Mouse (Mus musculus): Measurements from ENCODE around the gene Zscan2.

GRCm38 (mm10) chr7:80917916-80918465 lies 57.3 kb downstream of the Zscan2 start:
- no peak for TF ChIP-seq IRF4 (IDR thresholded peaks at IDR 0.05; ENCODE audit: low read depth, low read length)
- no peak for TF ChIP-seq POLR2A (IDR thresholded peaks at IDR 0.05; ENCODE audit: low read depth, low read length)
- no peak for TF ChIP-seq KAT2A (IDR thresholded peaks at IDR 0.05; ENCODE audit: insufficient replicate concordance, low read length)
- TF ChIP-seq ELF1 (IDR thresholded peaks at IDR 0.05; ENCODE audit: low read depth, low read length) = no peak

All from CH12.LX (cell line).